In genomic region chr16:85000304-85000703, GRCm38 (mm10) we compare ENCODE assay signal across 19 mouse cellular contexts.
DNase-seq lines count a peak whose midpoint lies in the region; ATAC-seq and TF ChIP-seq lines count a peak whose summit lies in the region.
"Had no signal": no experiment of that assay in that cellular context is flagged by ENCODE, and none has a peak within 500 bp of the region (broad histone marks: within the 10 kb centered on the region; RNA-seq: fewer than 3 reads in every experiment).

No protein-coding gene starts in this region.

- peak; percentile 4 to 23 for DNase-seq in gastrocnemius, adult 8-10 months (ENCODE audit: low spot score in 2 of 2)
- DNase-seq in gastrocnemius, postnatal 10 days, result no peak
- DNase-seq in liver, postnatal 0 days, result no peak
- no peak for DNase-seq in left cerebral cortex, adult 8-10 months (ENCODE audit: low spot score in 2 of 2)
- DNase-seq: adrenal gland, adult 2 months; cerebellum, adult 18-20 months; embryo, embryonic 11 days; kidney, postnatal 4 days; layer of hippocampus, postnatal 36 days; thymus, postnatal 14 days had no signal

- peak; percentile 36 for ATAC-seq in liver, postnatal 0 days
- ATAC-seq in liver, embryonic 12.5 days, result no peak
- peak; percentile 88 for ATAC-seq in common myeloid progenitor, adult 5-6 weeks (replicated peaks; ENCODE audit: low read depth, poor library complexity, severe bottlenecking)
- ATAC-seq in neutrophil, adult 5-6 weeks (ENCODE audit: extremely low read depth, insufficient number of reproducible peaks, low FRiP score, poor library complexity, severe bottlenecking), result peak; percentile 66; the same call in 1 of the 2 replicates
- ATAC-seq: inflammation-experienced regulatory T-cells, adult 6 months had no signal

- H3K36me3 ChIP-seq in liver, postnatal 0 days (replicated peaks; ENCODE audit: insufficient read depth, low read length), result no peaks in the 10 kb centered on the region
- H3K36me3 ChIP-seq in liver, embryonic 12.5 days, result 0 out of 2 replicates have a peak, but pooled peaks cover 5% of the 10 kb centered on the region

- H3K9ac ChIP-seq in liver, postnatal 0 days (replicated peaks), result no peak overlapping the region
- H3K9ac ChIP-seq in liver, embryonic 12.5 days, result no peak overlapping the region
- H3K9ac ChIP-seq: forebrain, embryonic 15.5 days; heart, embryonic 15.5 days; limb, embryonic 12.5 days; neural tube, embryonic 13.5 days had no signal

- H3K27me3 ChIP-seq in liver, postnatal 0 days (ENCODE audit: insufficient read depth, low read length), result no peaks in the 10 kb centered on the region
- no peaks in the 10 kb centered on the region for H3K27me3 ChIP-seq in liver, embryonic 12.5 days (replicated peaks)
- H3K27me3 ChIP-seq: forebrain, embryonic 15.5 days; heart, embryonic 15.5 days; limb, embryonic 12.5 days; megakaryocyte, embryonic 14.5 days; neural tube, embryonic 13.5 days had no signal

- no peak for TF ChIP-seq CTCF in liver, postnatal 0 days (IDR thresholded peaks at IDR 0.05; ENCODE audit: low read depth)

- no peak overlapping the region for H3K27ac ChIP-seq in liver, postnatal 0 days (ENCODE audit: low read depth)
- H3K27ac ChIP-seq in liver, embryonic 12.5 days, result no peak overlapping the region
- H3K27ac ChIP-seq: forebrain, embryonic 15.5 days; heart, embryonic 15.5 days; limb, embryonic 12.5 days; neural tube, embryonic 13.5 days had no signal

- H3K4me3 ChIP-seq in liver, postnatal 0 days (ENCODE audit: low read depth, low read length), result no peak overlapping the region
- H3K4me3 ChIP-seq in liver, embryonic 12.5 days, result no peak overlapping the region
- H3K4me3 ChIP-seq: forebrain, embryonic 15.5 days; heart, embryonic 15.5 days; limb, embryonic 12.5 days; megakaryocyte, embryonic 14.5 days; neural tube, embryonic 13.5 days had no signal

- WGBS in liver, postnatal 0 days (ENCODE audit: insufficient replicate concordance), result 64% methylated on average over 7 of the region's 7 CpGs
- 69% methylated on average over 7 of the region's 7 CpGs for WGBS in liver, embryonic 12.5 days (ENCODE audit: insufficient replicate concordance)

- no peak for TF ChIP-seq EP300 in liver, postnatal 0 days (IDR thresholded peaks at IDR 0.05; ENCODE audit: low read depth)

- H3K9me3 ChIP-seq in liver, postnatal 0 days (ENCODE audit: low read length), result no peaks in the 10 kb centered on the region
- H3K9me3 ChIP-seq in liver, embryonic 12.5 days (replicated peaks), result no peaks in the 10 kb centered on the region
- H3K9me3 ChIP-seq: forebrain, embryonic 15.5 days; heart, embryonic 15.5 days; megakaryocyte, embryonic 14.5 days; neural tube, embryonic 13.5 days had no signal

- no peaks in the 10 kb centered on the region for H3K4me1 ChIP-seq in liver, postnatal 0 days (ENCODE audit: insufficient read depth)
- no peaks in the 10 kb centered on the region for H3K4me1 ChIP-seq in liver, embryonic 12.5 days
- H3K4me1 ChIP-seq: limb, embryonic 12.5 days; megakaryocyte, embryonic 14.5 days; neural tube, embryonic 13.5 days had no signal

- no peak overlapping the region for H3K4me2 ChIP-seq in liver, postnatal 0 days (ENCODE audit: low read depth, low read length)
- no peak overlapping the region for H3K4me2 ChIP-seq in liver, embryonic 12.5 days
- H3K4me2 ChIP-seq: forebrain, embryonic 15.5 days; heart, embryonic 15.5 days; limb, embryonic 12.5 days; neural tube, embryonic 13.5 days had no signal

Comparison
In these comparisons a context has a peak if more than half of its experiments do, and no peak if none do; other contexts are left out.
1. DNase-seq: peak in gastrocnemius, adult 8-10 months (2 of 2); none in gastrocnemius, postnatal 10 days (single experiment), liver, postnatal 0 days (single experiment) and left cerebral cortex, adult 8-10 months (0 of 2).